In genomic region chr1:168377650-168378049, GRCm38 (mm10) we compare ENCODE assay signal across 27 mouse cellular contexts. TPM values are rescaled to one million over a fixed set of nuclear protein-coding genes. Genes with fewer than 3 reads are reported as not detected.
DNase-seq lines count a peak whose midpoint lies in the region; ATAC-seq and TF ChIP-seq lines count a peak whose summit lies in the region.
"Had no signal": no experiment of that assay in that cellular context is flagged by ENCODE, and none has a peak within 500 bp of the region (broad histone marks: within the 10 kb centered on the region; RNA-seq: fewer than 3 reads in every experiment).

No protein-coding gene starts in this region.

- no peak overlapping the region for H3K9ac ChIP-seq in heart, adult 2 months (ENCODE audit: low read depth, low read length)
- no peak overlapping the region for H3K9ac ChIP-seq in heart, embryonic 11.5 days (ENCODE audit: low read depth, low read length)
- H3K9ac ChIP-seq: embryonic facial prominence, embryonic 13.5 days; forebrain, embryonic 13.5 days; forebrain, postnatal 0 days; heart, embryonic 13.5 days; hindbrain, embryonic 14.5 days had no signal

- H3K36me3 ChIP-seq in heart, adult 2 months (ENCODE audit: control insufficient read depth, insufficient read depth, low read length), result no peaks in the 10 kb centered on the region; the same call in 1 of the 2 replicates
- peaks cover 3% of the 10 kb centered on the region; the same call in 1 of the 2 replicates for H3K36me3 ChIP-seq in heart, embryonic 11.5 days (ENCODE audit: control insufficient read depth, insufficient read depth, low read length)

- WGBS in heart, adult 2 months, result 71% methylated on average over 6 of the region's 6 CpGs
- 65% methylated on average over 6 of the region's 6 CpGs for WGBS in heart, embryonic 11.5 days (ENCODE audit: insufficient replicate concordance)

- H3K27me3 ChIP-seq in heart, adult 2 months (ENCODE audit: control insufficient read depth, insufficient read depth, low read length), result no peaks in the 10 kb centered on the region
- no peaks in the 10 kb centered on the region for H3K27me3 ChIP-seq in heart, embryonic 11.5 days (ENCODE audit: control insufficient read depth, insufficient read depth, low read length)
- H3K27me3 ChIP-seq: embryonic facial prominence, embryonic 13.5 days; forebrain, embryonic 13.5 days; heart, embryonic 13.5 days had no signal

- H3K4me3 ChIP-seq in heart, adult 2 months, result no peak overlapping the region
- H3K4me3 ChIP-seq in heart, embryonic 11.5 days (ENCODE audit: low read depth, low read length), result no peak overlapping the region
- H3K4me3 ChIP-seq: embryonic facial prominence, embryonic 13.5 days; erythroblast, embryonic 14.5 days; forebrain, embryonic 13.5 days; gastrocnemius, adult 2 months; heart, embryonic 13.5 days had no signal

- H3K4me1 ChIP-seq in heart, adult 2 months (ENCODE audit: control insufficient read depth, insufficient read depth, low read length), result peaks cover 9% of the 10 kb centered on the region
- H3K4me1 ChIP-seq in heart, embryonic 11.5 days (ENCODE audit: control insufficient read depth, insufficient read depth, low read length), result peaks cover 30% of the 10 kb centered on the region

- no peak for ATAC-seq in heart, embryonic 11.5 days (replicated peaks; ENCODE audit: insufficient number of reproducible peaks, low FRiP score, low TSS enrichment)
- ATAC-seq: CD4-positive, CD25-positive, alpha-beta regulatory T cell, adult 4 months; forebrain, embryonic 13.5 days; forebrain, postnatal 0 days; hindbrain, postnatal 0 days; inflammation-experienced regulatory T-cells, adult 6 months; intestine, embryonic 16.5 days had no signal

- TF ChIP-seq EP300 in heart, adult 2 months (IDR thresholded peaks at IDR 0.05; ENCODE audit: insufficient read depth, low read depth, low read length), result no peak

- TF ChIP-seq CTCF in heart, adult 2 months (IDR thresholded peaks at IDR 0.05), result no peak

- intact Hi-C loops in heart, adult 2 months (cut with DNase I), result loop anchor here (5.0 to 10.0 kb wide), 4 partner anchors 90 to 967 kb away; no protein-coding TSS in a partner anchor

- peak overlapping the region; percentile 7; the same call in 1 of the 2 replicates for H3K27ac ChIP-seq in heart, adult 2 months
- no peak overlapping the region for H3K27ac ChIP-seq in heart, embryonic 11.5 days (ENCODE audit: low read depth, low read length)
- H3K27ac ChIP-seq: embryonic facial prominence, embryonic 13.5 days; forebrain, embryonic 13.5 days; gastrocnemius, adult 2 months; heart, embryonic 13.5 days; hindbrain, embryonic 14.5 days; hindbrain, postnatal 0 days had no signal

- no peak overlapping the region for H3K4me2 ChIP-seq in heart, embryonic 11.5 days
- H3K4me2 ChIP-seq: embryonic facial prominence, embryonic 13.5 days; forebrain, embryonic 13.5 days; heart, embryonic 13.5 days; hindbrain, embryonic 14.5 days had no signal

- no peaks in the 10 kb centered on the region for H3K9me3 ChIP-seq in heart, embryonic 11.5 days (replicated peaks; ENCODE audit: control insufficient read depth, low read length)
- H3K9me3 ChIP-seq: embryonic facial prominence, embryonic 13.5 days; forebrain, embryonic 13.5 days; heart, embryonic 13.5 days had no signal

- peaks cover 2% of the 10 kb centered on the region; the same call in 1 of the 2 replicates for H3K79me2 ChIP-seq in heart, adult 2 months (replicated peaks; ENCODE audit: control insufficient read depth, insufficient read depth, low read length)

- no peak for TF ChIP-seq POLR2A in heart, adult 2 months (IDR thresholded peaks at IDR 0.05; ENCODE audit: insufficient read depth, low read depth, low read length)

- no peak for DNase-seq in heart, adult 2 months
- peak; percentile 26 for DNase-seq in kidney, postnatal 14 days
- no peak for DNase-seq in kidney, adult 18-20 months
- DNase-seq in embryo, embryonic 10.5 days (ENCODE audit: low spot score), result peak; percentile 72
- peak; percentile 55 for DNase-seq in embryo, embryonic 11 days
- DNase-seq in adrenal gland, postnatal 25 days, result no peak
- DNase-seq: adrenal gland, adult 2 months; adrenal gland, postnatal 14 days; cerebellum, adult 18-20 months; cerebellum, adult 9-10 months; cerebellum, postnatal 14 days; forebrain, postnatal 0 days; gastrocnemius, adult 2 months; gastrocnemius, postnatal 14 days; heart, postnatal 14 days; heart, postnatal 4 days had no signal

RNA-seq across cellular contexts. Expression of gene Pbx1, which starts 54.4 kb away (rescaled TPM):
- total RNA-seq in heart, adult 2 months (2021), result 10 to 100 TPM; 52.8 to 54.7 TPM
- 33.1 and 47.6 TPM in 2 replicates for polyA plus RNA-seq in heart, adult 2 months (2012; rRNA removed)
- polyA plus RNA-seq in heart, embryonic 11.5 days (2014; fragmentation: Nextera tagmentation; extraction: Ambion mirVana), result 25.0 and 33.5 TPM in 2 replicates
- 194 and 198 TPM in 2 replicates for total RNA-seq in adrenal gland, postnatal 25 days (2021)
- total RNA-seq: MEL had no signal

Comparison
In these comparisons a context has a peak if more than half of its experiments do, and no peak if none do; other contexts are left out.
1. DNase-seq: peak in kidney, postnatal 14 days (single experiment), embryo, embryonic 10.5 days (single experiment) and embryo, embryonic 11 days (single experiment); none in heart, adult 2 months (0 of 2), kidney, adult 18-20 months (single experiment) and adrenal gland, postnatal 25 days (single experiment).